In the genomic region with DNA sequence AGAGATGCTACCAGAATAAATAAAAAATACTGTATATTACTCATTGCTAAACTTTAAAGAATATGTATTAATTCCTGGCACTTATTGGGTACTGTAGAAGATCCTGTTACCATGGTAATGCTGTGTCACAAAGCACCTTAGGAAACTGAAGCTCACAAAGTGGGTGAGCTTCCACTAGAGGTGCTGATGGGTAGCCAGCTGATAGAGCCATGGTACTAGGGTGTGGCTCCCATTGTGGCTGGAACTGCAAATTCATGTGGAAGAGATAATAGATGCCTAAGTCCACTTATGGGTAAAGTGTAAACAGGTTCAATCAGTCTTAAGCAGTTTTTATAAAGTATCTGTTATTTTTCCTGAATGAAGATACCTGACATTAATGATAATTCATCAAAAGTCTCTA, we compare ENCODE assay signal across 22 mouse cellular contexts.
A peak's percentile ranks its signal among the peaks of the same experiment; 100 is the strongest.
DNase-seq lines count a peak whose midpoint lies in the region; ATAC-seq and TF ChIP-seq lines count a peak whose summit lies in the region.
"Had no signal": no experiment of that assay in that cellular context is flagged by ENCODE, and none has a peak within 500 bp of the region (broad histone marks: within the 10 kb centered on the region; RNA-seq: fewer than 3 reads in every experiment).

No protein-coding gene starts in this region.

- H3K79me2 ChIP-seq in CH12.LX (replicated peaks; ENCODE audit: control insufficient read depth, extremely low read depth, insufficient read depth, poor library complexity, severe bottlenecking), result no peaks in the 10 kb centered on the region

- TF ChIP-seq CTCF in layer of hippocampus, adult 2 months (conservative IDR thresholded peaks at IDR 0.05), result peak; percentile 33; the same call in 1 of the 2 replicates
- peak in 1 of 2 experiments; percentile 30; a peak in 1 of 4 replicates for TF ChIP-seq CTCF in CH12.LX (conservative IDR thresholded peaks at IDR 0.05 in 1 of 2, IDR thresholded peaks at IDR 0.05 in 1 of 2; ENCODE audit: low read depth in 2 of 2, low read length in 2 of 2)

- DNase-seq in layer of hippocampus, adult 2 months (ENCODE audit: low spot score in 2 of 2), result no peak
- no peak for DNase-seq in layer of hippocampus, adult 9-10 months (ENCODE audit: low spot score)
- DNase-seq in CH12.LX (ENCODE audit: extremely low read depth), result peak; percentile 14
- DNase-seq in brain, adult 2 months (ENCODE audit: low read depth, low spot score), result peak; percentile 19
- DNase-seq in frontal cortex, postnatal 36 days (ENCODE audit: low spot score in 2 of 2), result no peak
- DNase-seq in gastrocnemius, adult 8-10 months (ENCODE audit: low spot score in 2 of 2), result no peak
- DNase-seq: cerebellum, adult 18-20 months; cerebellum, postnatal 14 days; embryo, embryonic 11 days; kidney, postnatal 25 days; lung, adult 2 months; retina, postnatal 1 day; right cerebral cortex, postnatal 4 days; thymus, postnatal 25 days had no signal

- TF ChIP-seq POLR2A in CH12.LX (IDR thresholded peaks at IDR 0.05; ENCODE audit: low read depth, low read length), result no peak

- ATAC-seq in megakaryocyte progenitor cell, adult 5-6 weeks (replicated peaks; ENCODE audit: poor library complexity), result peak; percentile 80
- ATAC-seq: forebrain, embryonic 16.5 days; midbrain, embryonic 15.5 days had no signal

- H3K4me1 ChIP-seq in CH12.LX (ENCODE audit: control insufficient read depth in 1 of 2, insufficient read depth in 2 of 2), result peaks cover 0 to 7% of the 10 kb centered on the region in 2 experiments; a peak in 1 of 4 replicates

- H3K27ac ChIP-seq in layer of hippocampus, adult 2 months, result no peak overlapping the region
- no peak overlapping the region for H3K27ac ChIP-seq in CH12.LX (ENCODE audit: insufficient read depth, low read depth)
- H3K27ac ChIP-seq: hindbrain, embryonic 15.5 days; limb, embryonic 12.5 days; midbrain, embryonic 15.5 days; neural tube, embryonic 13.5 days had no signal

- no peaks in the 10 kb centered on the region for H3K36me3 ChIP-seq in CH12.LX (replicated peaks in 1 of 2; ENCODE audit: control insufficient read depth in 1 of 2, insufficient read depth in 1 of 2, low read length in 1 of 2)
- H3K36me3 ChIP-seq: hindbrain, embryonic 15.5 days; limb, embryonic 12.5 days; midbrain, embryonic 15.5 days; neural tube, embryonic 13.5 days had no signal

- H3K9ac ChIP-seq in CH12.LX (ENCODE audit: insufficient read depth, low read depth), result no peak overlapping the region
- H3K9ac ChIP-seq: hindbrain, embryonic 15.5 days; limb, embryonic 12.5 days; midbrain, embryonic 15.5 days; neural tube, embryonic 13.5 days had no signal

- dilution Hi-C loops in CH12.LX (cut with MboI; ENCODE audit: extremely low pct_ligation_motif_present, extremely low pct_unique_long_range_greater_than_20kb, low sequenced_read_pairs), result no loop called here

- no peak overlapping the region for H3K4me2 ChIP-seq in CH12.LX (ENCODE audit: insufficient read depth, low read depth, poor library complexity, severe bottlenecking)
- H3K4me2 ChIP-seq: hindbrain, embryonic 15.5 days; limb, embryonic 12.5 days; midbrain, embryonic 15.5 days; neural tube, embryonic 13.5 days had no signal

- in situ Hi-C loops in CH12.LX (cut with MboI; ENCODE audit: low pct_ligation_motif_present, low pct_unique_long_range_greater_than_20kb, low sequenced_read_pairs), result loop anchor here (10.0 to 25.0 kb wide), 3 partner anchors 775 to 1523 kb away; no protein-coding TSS in a partner anchor

- H3K9me3 ChIP-seq in CH12.LX (replicated peaks; ENCODE audit: low read length), result no peaks in the 10 kb centered on the region
- H3K9me3 ChIP-seq: hindbrain, embryonic 15.5 days; limb, embryonic 12.5 days; megakaryocyte, embryonic 14.5 days; midbrain, embryonic 15.5 days; neural tube, embryonic 13.5 days had no signal

- no peak for TF ChIP-seq EP300 in CH12.LX (IDR thresholded peaks at IDR 0.05; ENCODE audit: low read length)

- no peak overlapping the region for H3K4me3 ChIP-seq in layer of hippocampus, adult 2 months
- H3K4me3 ChIP-seq in CH12.LX (replicated peaks in 1 of 3; ENCODE audit: low read depth in 2 of 3, low read length in 2 of 3, poor library complexity in 1 of 3), result no peak overlapping the region
- H3K4me3 ChIP-seq: hindbrain, embryonic 15.5 days; limb, embryonic 12.5 days; megakaryocyte, embryonic 14.5 days; midbrain, embryonic 15.5 days; myocyte; neural tube, embryonic 13.5 days had no signal

- no peaks in the 10 kb centered on the region for H3K27me3 ChIP-seq in CH12.LX (replicated peaks)
- H3K27me3 ChIP-seq: hindbrain, embryonic 15.5 days; limb, embryonic 12.5 days; megakaryocyte, embryonic 14.5 days; midbrain, embryonic 15.5 days; neural tube, embryonic 13.5 days had no signal

- no peak; the same call in none of the 2 replicates for TF ChIP-seq RAD21 in CH12.LX (IDR thresholded peaks at IDR 0.05; ENCODE audit: low read depth, low read length)

TF ChIP-seq in CH12.LX, 34 proteins besides CTCF, POLR2A, EP300 and RAD21:
- TF ChIP-seq NELFE (IDR thresholded peaks at IDR 0.05; ENCODE audit: low read depth, low read length) (no peak), TCF12 (IDR thresholded peaks at IDR 0.05; ENCODE audit: low read depth, low read length) (no peak), ZC3H11A (IDR thresholded peaks at IDR 0.05; ENCODE audit: low read depth, low read length) (no peak), E2F4 (IDR thresholded peaks at IDR 0.05; ENCODE audit: insufficient replicate concordance, low read depth, low read length) (no peak), SIN3A (IDR thresholded peaks at IDR 0.05; ENCODE audit: low read length) (no peak), JUN (IDR thresholded peaks at IDR 0.05; ENCODE audit: insufficient read depth, low read depth, low read length) (no peak), MXI1 (IDR thresholded peaks at IDR 0.05; ENCODE audit: low read depth, low read length) (no peak), UBTF (IDR thresholded peaks at IDR 0.05; ENCODE audit: low read depth, low read length) (no peak), POLR2AphosphoS2 (IDR thresholded peaks at IDR 0.05; ENCODE audit: low read depth, low read length) (no peak), MAX (IDR thresholded peaks at IDR 0.05; ENCODE audit: low read length) (no peak), MYC (IDR thresholded peaks at IDR 0.05; ENCODE audit: low read depth, low read length) (no peak)

Comparison
In these comparisons a context has a peak if more than half of its experiments do, and no peak if none do; other contexts are left out.
1. DNase-seq: peak in CH12.LX (single experiment) and brain, adult 2 months (single experiment); none in layer of hippocampus, adult 2 months (0 of 2), layer of hippocampus, adult 9-10 months (single experiment), frontal cortex, postnatal 36 days (0 of 2) and gastrocnemius, adult 8-10 months (0 of 2).